Mouse (Mus musculus): ENCODE measurements around the gene Ehd1. TPM values are rescaled to one million over a fixed set of nuclear protein-coding genes. Genes with fewer than 3 reads are reported as not detected.

Gene Ehd1
- polyA plus RNA-seq (2015; fragmentation: Nextera tagmentation; extraction: Ambion mirVana), result 89.7 and 93.8 TPM in 2 replicates

GRCm38 (mm10) chr19:6276426-6277421 is at the start of gene Ehd1:
Gene Ehd1 (plus strand): TSS chr19:6276725.
- Histone ChIP-seq H3K4me1 (replicated peaks) (peaks cover 47% of the 10 kb centered on the region), H3K9ac (replicated peaks) (peak within 1 kb of the TSS; percentile 89), H3K4me3 (replicated peaks) (peak within 1 kb of the TSS; percentile 81), H3K9me3 (no peaks in the 10 kb centered on the region), H3K36me3 (peaks cover 15% of the 10 kb centered on the region), H3K27ac (peak within 1 kb of the TSS; percentile 78), H3K27me3 (no peaks in the 10 kb centered on the region), H3K4me2 (replicated peaks) (peak within 1 kb of the TSS; percentile 81)
- WGBS, result under 1% methylated on average over 103 of the region's 106 CpGs
- peak; percentile 97 for ATAC-seq

GRCm38 (mm10) chr19:6226763-6227162 is 49.8 kb upstream of the Ehd1 start:
- Histone ChIP-seq H3K27ac (no peak overlapping the region), H3K9me3 (no peaks in the 10 kb centered on the region), H3K4me3 (replicated peaks) (no peak overlapping the region), H3K36me3 (peaks cover 58% of the 10 kb centered on the region), H3K27me3 (no peaks in the 10 kb centered on the region), H3K4me2 (replicated peaks) (no peak overlapping the region), H3K4me1 (replicated peaks) (no peaks in the 10 kb centered on the region), H3K9ac (replicated peaks) (0 out of 2 replicates have a peak overlapping the region, but pooled peaks have one; percentile 3)
- no peak for ATAC-seq
- WGBS, result 92% methylated on average over 14 of the region's 14 CpGs

GRCm38 (mm10) chr19:6227864-6228263 is 48.7 kb upstream of the Ehd1 start:
- Histone ChIP-seq H3K4me2 (replicated peaks) (no peak overlapping the region), H3K4me1 (replicated peaks) (no peaks in the 10 kb centered on the region), H3K4me3 (replicated peaks) (no peak overlapping the region), H3K36me3 (peaks cover 68% of the 10 kb centered on the region), H3K27ac (no peak overlapping the region), H3K9ac (replicated peaks) (no peak overlapping the region), H3K9me3 (no peaks in the 10 kb centered on the region), H3K27me3 (no peaks in the 10 kb centered on the region)
- ATAC-seq, result no peak
- WGBS, result 82% methylated on average over 4 of the region's 4 CpGs

GRCm38 (mm10) chr19:6230411-6230810 is 46.1 kb upstream of the Ehd1 start:
- WGBS, result 92% methylated on average over 4 of the region's 4 CpGs
- H3K36me3 ChIP-seq, result peaks cover 77% of the 10 kb centered on the region
- H3K4me1 ChIP-seq (replicated peaks), result peaks cover 16% of the 10 kb centered on the region
- H3K9ac ChIP-seq (replicated peaks), result no peak overlapping the region
- no peak overlapping the region for H3K4me2 ChIP-seq (replicated peaks)
- no peak overlapping the region for H3K4me3 ChIP-seq (replicated peaks)
- no peak for ATAC-seq
- no peaks in the 10 kb centered on the region for H3K27me3 ChIP-seq
- no peak overlapping the region for H3K27ac ChIP-seq
- H3K9me3 ChIP-seq, result no peaks in the 10 kb centered on the region

- H3K4me2 ChIP-seq (replicated peaks), result no peak overlapping the region
- no peaks in the 10 kb centered on the region for H3K9me3 ChIP-seq
- no peak overlapping the region for H3K4me3 ChIP-seq (replicated peaks)
- H3K27me3 ChIP-seq, result no peaks in the 10 kb centered on the region
- no peak for ATAC-seq
- peaks cover 76% of the 10 kb centered on the region for H3K36me3 ChIP-seq
- peaks cover 16% of the 10 kb centered on the region for H3K4me1 ChIP-seq (replicated peaks)
- 82% methylated on average over 2 of the region's 2 CpGs for WGBS
- H3K27ac ChIP-seq, result no peak overlapping the region
- H3K9ac ChIP-seq (replicated peaks), result no peak overlapping the region
Observed at GRCm38 (mm10) chr19:6231036-6231435, 45.5 kb upstream of the Ehd1 start.

- no peaks in the 10 kb centered on the region for H3K9me3 ChIP-seq
- peaks cover 22% of the 10 kb centered on the region for H3K4me1 ChIP-seq (replicated peaks)
- H3K36me3 ChIP-seq, result peaks cover 50% of the 10 kb centered on the region
- 86% methylated on average over 16 of the region's 16 CpGs for WGBS
- H3K27ac ChIP-seq, result no peak overlapping the region
- H3K9ac ChIP-seq (replicated peaks), result no peak overlapping the region
- no peak overlapping the region for H3K4me3 ChIP-seq (replicated peaks)
- no peak for ATAC-seq
- no peaks in the 10 kb centered on the region for H3K27me3 ChIP-seq
- H3K4me2 ChIP-seq (replicated peaks), result no peak overlapping the region
Observed at GRCm38 (mm10) chr19:6233647-6234046, 42.9 kb upstream of the Ehd1 start.

- ATAC-seq, result no peak
- peak overlapping the region; percentile 86 for H3K4me3 ChIP-seq (replicated peaks)
- peaks cover 41% of the 10 kb centered on the region for H3K36me3 ChIP-seq
- no peaks in the 10 kb centered on the region for H3K27me3 ChIP-seq
- H3K9ac ChIP-seq (replicated peaks), result peak overlapping the region; percentile 94
- no peak overlapping the region for H3K27ac ChIP-seq
- peak overlapping the region; percentile 84 for H3K4me2 ChIP-seq (replicated peaks)
- no peaks in the 10 kb centered on the region for H3K9me3 ChIP-seq
- H3K4me1 ChIP-seq (replicated peaks), result peaks cover 22% of the 10 kb centered on the region
- 60% methylated on average over 11 of the region's 11 CpGs for WGBS
Observed at GRCm38 (mm10) chr19:6234337-6235083, 42.0 kb upstream of the Ehd1 start.

- H3K4me1 ChIP-seq (replicated peaks), result peaks cover 22% of the 10 kb centered on the region
- H3K27me3 ChIP-seq, result no peaks in the 10 kb centered on the region
- H3K36me3 ChIP-seq, result peaks cover 32% of the 10 kb centered on the region
- H3K4me2 ChIP-seq (replicated peaks), result peak within 1 kb of the TSS; percentile 84
- ATAC-seq, result peak; percentile 93
- peak within 1 kb of the TSS; percentile 94 for H3K9ac ChIP-seq (replicated peaks)
- H3K4me3 ChIP-seq (replicated peaks), result peak within 1 kb of the TSS; percentile 86
- H3K9me3 ChIP-seq, result no peaks in the 10 kb centered on the region
- H3K27ac ChIP-seq, result peak within 1 kb of the TSS; percentile 85
- 2% methylated on average over 48 of the region's 48 CpGs for WGBS
Observed at GRCm38 (mm10) chr19:6235084-6236052, 41.2 kb upstream of the Ehd1 start, which contains the start of gene Ppp2r5b. Gene Ppp2r5b (minus strand): TSS chr19:6235872.

- no peaks in the 10 kb centered on the region for H3K9me3 ChIP-seq
- H3K4me3 ChIP-seq (replicated peaks), result peak overlapping the region; percentile 86
- peak overlapping the region; percentile 84 for H3K4me2 ChIP-seq (replicated peaks)
- H3K36me3 ChIP-seq, result peaks cover 26% of the 10 kb centered on the region
- peak; percentile 91 for ATAC-seq
- peak overlapping the region; percentile 94 for H3K9ac ChIP-seq (replicated peaks)
- peak overlapping the region; percentile 85 for H3K27ac ChIP-seq
- peaks cover 24% of the 10 kb centered on the region for H3K4me1 ChIP-seq (replicated peaks)
- 0% methylated on average over 9 of the region's 9 CpGs for WGBS
- no peaks in the 10 kb centered on the region for H3K27me3 ChIP-seq
Observed at GRCm38 (mm10) chr19:6236053-6236441, 40.5 kb upstream of the Ehd1 start.

- H3K4me3 ChIP-seq (replicated peaks), result no peak overlapping the region
- H3K4me2 ChIP-seq (replicated peaks), result no peak overlapping the region; the same call in 1 of the 2 replicates
- no peak overlapping the region for H3K9ac ChIP-seq (replicated peaks)
- no peak overlapping the region for H3K27ac ChIP-seq
- peaks cover 18% of the 10 kb centered on the region for H3K36me3 ChIP-seq
- H3K9me3 ChIP-seq, result no peaks in the 10 kb centered on the region
- no peaks in the 10 kb centered on the region for H3K27me3 ChIP-seq
- 75% methylated on average over 7 of the region's 7 CpGs for WGBS
- ATAC-seq, result no peak
- H3K4me1 ChIP-seq (replicated peaks), result peaks cover 24% of the 10 kb centered on the region
Observed at GRCm38 (mm10) chr19:6236842-6237241, 39.7 kb upstream of the Ehd1 start.

GRCm38 (mm10) chr19:6238740-6239139 is 37.8 kb upstream of the Ehd1 start:
- ATAC-seq, result no peak
- H3K9ac ChIP-seq (replicated peaks), result no peak overlapping the region
- H3K4me3 ChIP-seq (replicated peaks), result no peak overlapping the region
- H3K27me3 ChIP-seq, result no peaks in the 10 kb centered on the region
- H3K9me3 ChIP-seq, result no peaks in the 10 kb centered on the region
- peaks cover 37% of the 10 kb centered on the region for H3K4me1 ChIP-seq (replicated peaks)
- no peak overlapping the region for H3K27ac ChIP-seq
- H3K4me2 ChIP-seq (replicated peaks), result no peak overlapping the region
- 0 out of 2 replicates have a peak, but pooled peaks cover under 1% of the 10 kb centered on the region for H3K36me3 ChIP-seq
